Mouse (Mus musculus): Measurements from ENCODE around the gene Plxdc1.
"Not testable (repeated sequence)": the region's sequence is repeated elsewhere in the genome, so short reads cannot be mapped to it uniquely, and the experiment has no call there.

Plxdc1 gene

DNA sequence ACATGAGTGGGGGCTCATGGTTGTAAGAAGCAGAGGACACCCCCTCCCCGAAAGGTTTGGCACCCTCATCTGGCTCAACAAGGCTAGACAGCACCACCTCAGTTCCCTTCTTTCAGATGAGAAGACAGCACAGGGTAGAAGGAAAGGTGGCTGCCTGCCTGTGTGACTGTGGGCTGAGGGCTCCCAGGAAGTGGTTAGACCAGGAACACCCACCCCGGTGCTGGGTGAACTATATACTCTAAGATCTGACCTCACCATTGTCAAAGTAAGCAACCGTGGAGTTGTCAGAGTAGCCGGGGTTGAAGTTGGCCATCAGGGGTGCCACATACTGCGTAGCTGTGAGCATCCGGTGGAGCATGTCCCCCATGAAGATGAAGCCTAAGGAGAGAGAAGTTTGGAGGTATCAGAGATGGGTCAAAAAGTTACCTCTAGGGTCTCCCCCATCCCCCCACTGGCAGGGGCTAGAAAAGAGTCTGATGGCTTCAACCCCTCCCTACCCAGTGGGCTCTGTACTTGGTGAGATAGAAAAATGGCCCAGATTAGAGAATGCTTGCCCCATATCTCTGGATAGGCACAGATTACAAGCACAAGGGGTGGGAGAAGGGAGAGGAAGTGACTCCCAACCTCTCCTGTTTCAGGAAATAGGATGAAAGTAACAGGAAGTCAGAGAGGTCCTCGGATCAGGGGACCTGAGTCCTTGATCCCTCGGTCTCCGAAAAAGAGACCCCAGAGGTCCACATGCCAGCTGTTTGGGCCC lies 30.9 kb downstream of the Plxdc1 start:
- DNase-seq (ENCODE audit: low spot score), result no peak

DNA sequence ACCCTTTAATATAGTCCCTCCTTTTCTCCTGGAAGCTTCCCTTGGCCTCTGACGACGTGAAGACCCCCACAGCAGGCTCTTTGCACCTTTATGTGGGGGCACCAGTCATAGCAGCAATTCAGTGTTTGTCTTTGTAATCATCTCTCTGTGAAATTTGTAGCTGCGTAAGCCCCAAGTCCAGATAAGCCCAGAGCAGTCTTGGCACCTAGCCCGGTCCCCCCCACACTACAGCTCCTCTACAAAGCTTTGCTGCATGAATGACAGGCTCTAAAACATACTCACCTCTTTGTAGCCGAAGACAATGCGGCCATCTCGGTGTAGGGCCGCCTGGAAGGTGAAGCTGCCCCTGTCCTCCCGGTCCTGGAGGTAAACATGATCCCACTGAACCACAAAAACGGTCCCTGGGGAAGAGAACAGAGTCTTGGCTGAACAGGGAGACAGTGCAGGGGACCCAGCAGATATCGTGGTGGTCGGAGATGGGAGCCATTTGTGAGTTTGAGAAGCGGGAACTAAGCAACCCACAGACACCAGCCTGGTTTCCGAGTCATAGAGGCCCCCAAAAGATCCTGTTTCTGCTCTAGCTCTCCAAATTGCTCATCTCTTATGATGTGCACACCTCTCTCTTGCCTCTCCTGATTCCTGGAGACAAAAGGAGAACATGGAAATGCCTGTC lies 31.6 kb downstream of the Plxdc1 start:
- no peak for DNase-seq (ENCODE audit: low spot score)

DNA sequence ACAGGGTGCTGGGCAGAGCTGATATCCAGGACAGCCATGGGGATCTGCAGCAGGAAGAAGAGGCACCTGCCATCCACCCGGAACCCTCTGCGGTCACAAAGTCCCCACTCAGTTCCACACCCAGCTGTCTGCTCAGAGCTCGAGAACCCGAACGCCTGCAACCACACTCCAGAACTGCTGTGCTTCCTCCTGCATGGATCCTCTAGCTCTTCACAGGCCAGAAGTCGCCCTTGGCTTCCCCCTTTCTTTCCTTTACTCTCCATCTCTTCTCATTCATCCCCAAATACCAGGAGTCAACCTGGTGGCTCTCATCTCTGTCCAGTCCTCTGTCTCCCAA lies 32.3 kb downstream of the Plxdc1 start:
- DNase-seq (ENCODE audit: low spot score), result no peak

DNA sequence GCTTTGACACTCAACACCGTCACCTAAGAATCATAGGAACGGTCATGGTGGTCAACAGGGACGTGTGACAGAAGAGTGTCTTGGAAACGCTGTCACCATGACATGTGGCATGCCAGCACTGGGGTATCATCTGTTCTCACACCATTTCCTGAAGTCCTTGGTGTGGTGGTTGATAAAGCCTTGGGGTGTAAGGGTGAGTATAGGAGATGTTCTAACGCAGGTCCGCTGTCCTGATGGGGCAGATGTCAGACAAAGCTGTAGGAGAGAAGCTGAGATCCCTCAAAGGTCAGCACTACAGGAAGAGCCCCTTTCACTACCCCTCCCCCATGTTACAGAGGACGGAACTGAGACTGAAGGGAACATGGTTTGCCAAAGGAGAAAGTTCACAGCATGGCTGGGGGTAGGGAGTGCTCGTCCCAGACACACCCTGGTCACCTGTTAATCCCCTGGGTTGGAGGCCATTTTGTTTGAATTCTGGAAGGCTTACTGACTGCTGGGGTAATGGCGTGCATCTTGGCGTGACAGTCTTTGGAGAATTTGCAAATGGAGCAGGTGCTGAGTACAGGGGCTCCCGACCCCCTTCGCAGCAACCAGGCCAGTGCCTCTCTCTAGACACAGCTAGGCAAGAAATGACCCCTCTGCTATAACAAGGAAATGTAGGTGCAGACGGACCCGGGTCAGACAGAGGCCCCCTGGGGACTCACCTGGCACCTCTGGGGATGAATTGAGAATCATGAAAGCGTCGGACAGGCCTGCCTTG lies 32.9 kb downstream of the Plxdc1 start:
- DNase-seq (ENCODE audit: low spot score), result no peak

DNA sequence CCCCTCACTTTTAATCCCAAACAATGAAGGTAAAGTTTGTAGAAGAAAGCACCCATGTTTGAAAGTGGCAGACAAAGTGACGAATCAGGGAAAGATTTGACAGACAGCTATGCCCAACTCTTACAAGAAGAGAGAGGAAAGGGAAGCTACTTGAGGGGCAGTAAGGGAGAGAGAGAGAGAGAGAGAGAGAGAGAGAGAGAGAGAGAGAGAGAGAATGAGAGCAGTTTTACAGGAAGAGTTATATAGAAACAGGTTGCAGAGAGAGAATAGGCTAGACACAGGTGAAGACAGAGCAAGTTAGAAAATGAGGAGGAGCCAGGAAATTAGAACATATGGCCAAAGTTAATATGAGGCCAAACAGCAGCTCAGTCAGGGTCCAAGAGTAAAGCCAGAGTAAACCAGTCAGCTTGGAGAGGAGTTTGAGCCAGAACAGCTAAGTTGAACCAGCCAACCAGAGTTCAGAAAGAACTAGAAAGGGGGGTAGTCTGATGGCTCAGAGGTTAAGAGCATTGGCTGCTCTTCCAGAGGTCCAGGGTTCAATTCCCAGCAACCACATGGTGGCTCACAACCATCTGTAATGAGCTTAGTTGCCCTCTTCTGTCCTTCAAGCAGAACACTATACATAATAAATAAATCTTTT lies 33.8 kb downstream of the Plxdc1 start:
- DNase-seq (ENCODE audit: low spot score), result no peak

DNA sequence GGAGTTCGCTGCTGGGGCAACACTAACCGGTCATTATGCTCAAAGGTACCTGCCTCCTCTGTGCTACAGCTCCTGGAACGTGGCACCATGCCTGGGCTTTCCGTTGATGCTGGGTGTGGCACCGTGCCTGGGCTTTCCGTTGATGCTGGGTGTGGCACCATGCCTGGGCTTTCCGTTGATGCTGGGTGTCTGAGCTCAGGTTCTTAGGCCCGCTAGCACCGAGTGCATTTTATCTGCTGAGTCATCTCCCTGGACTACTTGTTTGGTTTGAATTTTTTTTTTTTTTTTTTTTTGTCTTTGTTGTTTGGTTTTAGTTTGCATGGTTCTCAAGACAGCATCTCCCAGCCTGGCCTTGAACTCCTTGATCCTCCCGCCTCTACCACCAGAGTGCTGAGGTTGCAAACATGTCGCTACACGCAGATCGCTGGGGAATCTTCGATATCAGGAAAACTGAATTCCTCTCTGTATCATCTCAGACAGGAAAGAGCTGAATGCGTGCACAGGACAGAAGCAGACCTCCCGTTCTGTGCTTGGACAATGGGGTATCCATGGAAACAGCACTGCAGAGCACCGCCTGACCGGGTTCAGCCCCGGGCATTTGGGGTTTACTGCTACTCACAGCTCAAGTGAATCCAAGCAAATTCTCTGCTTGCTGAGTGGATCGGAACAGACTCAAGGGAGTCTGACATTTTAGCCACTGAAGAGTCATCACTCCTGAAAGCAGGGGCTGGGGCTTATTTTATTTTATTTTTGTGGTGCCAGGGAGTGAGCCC lies 36.4 kb downstream of the Plxdc1 start:
- DNase-seq (ENCODE audit: low spot score), result no peak

DNA sequence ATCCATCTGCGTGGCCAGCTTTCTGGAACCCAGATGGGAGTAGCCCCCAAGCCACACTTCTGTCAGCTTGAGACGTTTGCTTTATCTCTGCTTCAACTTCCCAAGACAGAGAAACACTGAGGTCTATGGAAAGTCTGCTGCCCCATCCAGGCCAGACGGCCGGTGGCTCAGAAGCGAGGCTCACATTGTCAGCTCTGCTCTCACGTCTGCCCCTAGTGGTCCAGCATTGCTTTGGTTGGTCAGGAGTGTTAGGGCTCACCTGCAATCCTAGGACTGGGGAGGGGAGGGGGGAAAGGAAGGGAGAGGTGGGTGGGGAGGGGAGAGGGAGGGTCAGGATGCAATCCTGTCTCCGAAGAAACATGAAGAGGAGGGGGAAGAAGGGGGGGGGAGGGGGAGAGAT lies 38.8 kb downstream of the Plxdc1 start:
- DNase-seq (ENCODE audit: low spot score), result no peak

DNA sequence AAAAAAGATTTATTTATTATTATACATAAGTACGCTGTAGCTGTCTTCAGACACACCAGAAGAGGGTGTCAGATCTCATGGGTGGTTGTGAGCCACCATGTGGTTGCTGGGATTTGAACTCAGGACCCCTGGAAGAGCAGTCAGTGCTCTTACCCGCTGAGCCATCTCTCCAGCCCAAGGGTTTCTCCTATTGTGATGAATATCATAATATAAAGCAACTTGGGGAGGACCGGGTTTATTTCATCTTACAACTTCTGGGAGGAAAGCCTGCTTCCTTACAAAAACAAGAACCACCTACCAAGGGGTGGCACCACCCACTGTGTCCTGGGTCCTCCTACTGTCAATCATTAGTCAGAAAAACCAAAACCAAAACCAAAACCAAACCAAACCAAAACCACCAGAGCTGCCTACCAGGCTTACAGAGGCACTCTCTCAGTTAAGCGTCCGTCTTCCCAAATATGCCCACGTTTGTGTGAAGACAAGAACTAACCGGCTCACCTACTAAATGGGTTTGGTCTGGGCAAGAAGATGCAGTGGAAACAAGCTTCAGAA lies 40.4 kb downstream of the Plxdc1 start:
- DNase-seq (ENCODE audit: low spot score), result not testable (repeated sequence)

DNA sequence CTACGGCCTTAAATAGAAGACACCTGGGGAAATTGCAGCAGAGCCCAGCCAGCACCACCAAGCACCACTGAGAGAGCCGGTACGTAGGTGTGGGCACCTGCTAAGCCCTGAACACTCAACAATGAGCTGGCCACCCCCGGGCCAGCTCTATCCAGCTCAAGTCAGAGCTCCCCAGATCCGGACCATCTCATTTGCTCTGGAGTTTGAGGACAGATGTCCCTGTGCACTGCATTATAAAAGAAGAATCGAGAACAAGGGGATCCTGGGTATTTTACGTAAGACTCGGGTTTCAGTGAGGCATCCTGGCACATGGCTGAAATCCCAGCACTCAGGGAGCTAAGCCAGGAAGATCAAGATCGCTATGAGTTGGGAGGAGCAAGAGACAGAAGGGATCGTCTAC lies 41.2 kb downstream of the Plxdc1 start:
- no peak for DNase-seq (ENCODE audit: low spot score)

DNA sequence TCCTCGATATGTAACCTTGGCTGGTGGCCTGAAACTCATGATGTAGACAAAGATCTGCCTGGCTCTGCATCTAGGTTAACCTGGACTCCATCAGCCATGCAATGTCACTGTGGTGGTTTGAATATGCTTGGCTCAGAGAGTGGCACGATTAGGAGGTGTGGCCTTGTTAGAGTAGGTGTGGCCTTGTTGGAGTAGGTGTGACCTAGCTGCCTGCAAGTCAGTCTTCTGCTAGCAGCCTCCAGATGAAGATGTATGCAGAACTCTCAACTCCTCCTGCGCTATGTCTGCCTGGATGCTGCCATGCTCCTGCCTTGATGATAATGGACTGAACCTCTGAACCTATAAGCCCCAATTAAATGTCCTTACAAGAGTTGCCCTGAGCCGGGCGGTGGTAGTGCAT lies 43.0 kb downstream of the Plxdc1 start:
- no peak for DNase-seq (ENCODE audit: low spot score)

DNA sequence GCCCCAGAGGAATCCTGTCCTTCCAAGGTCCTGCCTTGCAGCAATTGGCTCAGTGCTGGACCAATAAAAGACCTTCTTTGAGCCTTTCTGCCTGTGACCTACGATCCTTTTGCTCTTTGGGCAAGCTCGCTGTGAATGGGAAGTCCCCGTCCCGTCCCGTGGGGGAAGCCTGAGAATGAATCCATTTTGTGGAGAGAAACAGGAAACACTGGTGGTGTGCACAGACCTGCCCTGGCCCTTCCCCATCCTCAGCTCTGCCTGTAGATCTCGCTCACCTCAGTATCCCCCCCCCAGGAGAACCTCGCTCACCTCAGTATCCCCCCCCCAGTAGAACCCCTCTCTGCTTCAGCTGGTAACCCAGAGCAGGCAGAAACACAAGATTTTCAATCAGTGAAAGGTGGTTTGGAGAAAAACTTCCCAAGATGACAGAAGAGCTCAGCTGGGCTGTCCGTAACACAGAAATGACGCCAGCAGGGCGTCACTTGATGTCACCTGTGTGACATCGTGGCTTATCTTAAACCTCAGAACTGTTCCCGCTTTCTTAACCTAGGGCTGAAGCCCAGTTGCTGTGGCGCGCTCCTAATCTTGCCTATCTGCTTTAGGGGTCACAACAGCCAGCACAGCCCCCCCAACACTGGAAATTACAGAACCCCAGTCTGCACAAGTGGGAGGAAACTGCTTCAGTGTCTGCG lies 43.7 kb downstream of the Plxdc1 start:
- DNase-seq (ENCODE audit: low spot score), result no peak

DNA sequence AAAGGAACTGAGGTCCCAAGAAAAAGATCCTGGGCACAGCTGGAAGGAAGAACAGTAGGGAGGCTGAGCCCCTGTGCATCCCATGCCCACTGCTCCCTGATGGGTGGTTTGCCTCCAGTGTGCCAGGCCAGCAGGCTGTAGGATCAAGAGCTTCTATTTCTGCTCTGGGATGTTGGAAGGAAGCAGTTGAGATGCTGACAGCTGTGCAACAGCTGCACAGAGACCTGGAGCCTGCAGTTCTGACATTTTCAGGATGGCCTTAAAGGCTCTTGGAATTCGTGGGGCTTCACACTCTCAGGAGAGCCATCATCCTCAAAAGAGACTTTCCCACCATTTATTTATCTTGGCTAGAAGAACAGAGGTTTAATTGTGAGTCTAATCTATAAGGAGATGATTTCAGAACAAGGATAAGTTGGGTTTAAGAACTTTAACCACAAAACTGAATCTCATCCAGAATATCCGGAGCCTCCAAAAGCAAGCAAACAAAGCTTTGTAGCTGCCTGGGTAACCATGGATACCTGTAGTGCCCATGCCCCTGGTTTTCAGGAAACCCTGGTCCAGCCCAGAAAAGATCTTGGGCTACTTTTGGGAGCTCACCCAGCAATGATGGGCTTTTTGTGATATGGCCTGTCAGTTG lies 48.7 kb downstream of the Plxdc1 start:
- no peak for DNase-seq (ENCODE audit: low spot score)

DNA sequence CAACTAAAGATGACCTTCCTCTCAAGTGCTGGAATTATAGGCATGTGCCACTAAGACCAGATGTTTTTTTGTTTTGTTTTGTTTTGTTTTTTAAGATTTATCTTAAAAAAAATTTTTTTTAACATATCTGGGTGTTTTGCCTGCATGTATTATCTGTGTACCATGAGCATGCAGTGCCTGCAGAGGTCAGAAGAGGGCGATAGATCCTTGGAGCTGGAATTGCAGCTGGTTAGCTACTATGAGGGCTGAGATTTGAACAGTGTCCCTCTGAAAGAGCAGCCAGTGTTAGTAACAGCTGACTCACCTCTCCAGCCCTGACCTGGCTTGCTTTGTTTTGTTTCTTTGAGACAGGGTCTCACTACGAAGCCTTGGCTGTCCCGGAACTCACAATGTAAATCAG lies 49.5 kb downstream of the Plxdc1 start:
- DNase-seq (ENCODE audit: low spot score), result no peak

DNA sequence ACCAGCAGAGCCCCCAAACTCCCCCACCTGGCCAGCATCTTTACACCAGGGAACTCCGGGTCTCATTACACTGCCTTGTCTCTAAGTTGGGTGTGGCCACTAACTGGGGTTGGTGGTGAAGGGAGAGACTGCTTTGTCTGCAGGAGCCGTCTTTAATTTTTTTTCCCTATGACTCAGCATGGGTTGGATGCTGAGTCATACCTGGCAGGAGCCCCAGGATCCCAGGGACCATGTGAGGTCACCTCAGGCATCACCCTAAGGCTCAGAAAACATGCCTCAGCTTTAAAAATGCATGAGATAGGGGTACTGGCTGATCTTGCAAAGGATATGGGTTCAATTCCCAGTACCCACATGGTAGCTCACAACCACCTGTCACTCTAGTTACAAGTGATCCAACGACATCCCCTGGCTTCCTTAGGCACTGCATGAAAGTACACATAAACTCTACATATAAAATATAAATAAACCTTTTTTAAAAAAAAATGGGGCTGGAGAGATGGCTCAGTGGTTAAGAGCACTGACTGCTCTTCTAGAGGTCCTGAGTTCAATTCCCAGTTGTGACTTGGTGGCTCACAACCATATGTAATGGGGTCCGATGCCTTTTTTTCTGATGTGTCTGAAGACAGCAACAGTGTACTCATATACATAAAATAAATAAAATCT lies 50.2 kb downstream of the Plxdc1 start:
- DNase-seq (ENCODE audit: low spot score), result no peak

DNA sequence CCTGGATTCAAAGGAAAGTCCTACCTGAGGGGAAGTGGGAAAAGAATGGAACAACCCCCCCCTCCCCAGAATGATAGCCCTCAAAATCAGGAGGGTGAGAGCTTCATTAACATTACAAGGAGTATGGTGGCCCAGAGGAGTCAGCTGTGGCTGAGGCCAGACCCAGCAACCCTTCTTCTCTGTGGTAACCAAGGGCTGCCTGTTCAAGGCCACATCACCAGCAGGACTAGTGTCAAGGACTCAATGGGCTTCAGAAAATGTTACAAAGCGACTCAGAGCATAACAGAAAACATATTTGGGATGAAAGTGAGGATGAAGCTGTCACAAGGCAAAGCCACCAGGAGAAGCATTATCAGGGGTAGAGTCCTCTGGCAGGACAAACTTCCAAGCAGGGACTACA lies 52.7 kb downstream of the Plxdc1 start:
- DNase-seq (ENCODE audit: low spot score), result no peak

DNA sequence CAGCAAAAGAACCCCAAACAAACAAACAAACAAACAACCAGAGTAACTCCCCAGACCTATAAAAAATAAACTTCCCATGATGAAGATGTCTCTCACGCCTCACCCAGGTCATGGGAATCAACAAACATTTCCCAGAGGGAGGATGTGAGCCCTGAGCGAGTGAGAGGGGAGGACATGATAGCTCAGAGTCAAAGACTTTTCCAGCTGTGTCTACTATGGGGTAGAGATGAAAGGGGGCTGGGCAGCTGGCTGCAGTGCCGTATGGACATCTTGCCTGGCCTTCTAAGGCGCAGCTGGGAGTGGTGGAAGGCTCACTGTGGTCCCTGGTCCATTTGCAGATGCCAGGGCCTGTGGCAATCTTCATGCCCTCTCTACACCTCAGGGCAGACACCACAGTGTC lies 57.3 kb downstream of the Plxdc1 start:
- DNase-seq (ENCODE audit: low spot score), result no peak

DNA sequence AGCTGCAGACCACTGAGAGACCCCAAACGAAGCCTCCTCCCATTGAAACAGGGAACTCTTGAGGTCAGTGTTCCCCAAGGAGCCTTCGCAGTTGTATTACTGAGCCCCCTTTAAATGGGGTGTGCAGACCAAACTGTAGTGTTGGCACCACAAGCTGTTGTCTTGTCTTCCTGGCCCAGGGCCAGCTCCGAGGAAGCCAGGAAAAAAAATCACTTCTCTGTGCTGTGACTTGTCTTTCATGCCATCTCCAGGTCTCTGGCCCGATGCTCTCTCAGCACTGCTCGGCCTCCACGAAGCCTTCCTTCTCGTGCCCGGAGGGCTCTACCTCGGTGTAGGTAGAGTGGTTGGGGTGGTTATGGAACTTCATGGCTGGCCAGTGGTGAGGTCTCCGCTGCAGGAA lies 62.0 kb downstream of the Plxdc1 start:
- no peak for DNase-seq (ENCODE audit: low spot score)

DNA sequence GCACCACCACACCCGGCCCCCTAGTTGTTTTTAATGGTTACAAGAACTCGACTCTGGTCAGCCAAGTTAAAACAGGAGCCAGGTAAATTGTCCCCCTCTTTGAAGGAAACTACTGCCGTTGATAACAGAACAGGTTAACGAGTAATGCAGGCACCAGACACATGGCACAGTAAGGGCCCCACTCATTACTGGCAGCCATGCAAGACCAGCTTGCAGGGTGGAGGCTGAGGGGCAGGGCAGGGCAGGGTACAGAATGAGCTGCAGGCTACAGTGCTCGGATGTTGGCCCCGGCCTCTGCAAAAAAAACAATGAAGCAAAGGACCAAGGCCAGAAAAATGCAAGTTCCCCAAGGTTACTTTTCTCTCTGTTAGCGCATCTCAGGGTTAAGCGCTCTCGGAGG lies 62.6 kb downstream of the Plxdc1 start:
- DNase-seq (ENCODE audit: low spot score), result no peak

DNA sequence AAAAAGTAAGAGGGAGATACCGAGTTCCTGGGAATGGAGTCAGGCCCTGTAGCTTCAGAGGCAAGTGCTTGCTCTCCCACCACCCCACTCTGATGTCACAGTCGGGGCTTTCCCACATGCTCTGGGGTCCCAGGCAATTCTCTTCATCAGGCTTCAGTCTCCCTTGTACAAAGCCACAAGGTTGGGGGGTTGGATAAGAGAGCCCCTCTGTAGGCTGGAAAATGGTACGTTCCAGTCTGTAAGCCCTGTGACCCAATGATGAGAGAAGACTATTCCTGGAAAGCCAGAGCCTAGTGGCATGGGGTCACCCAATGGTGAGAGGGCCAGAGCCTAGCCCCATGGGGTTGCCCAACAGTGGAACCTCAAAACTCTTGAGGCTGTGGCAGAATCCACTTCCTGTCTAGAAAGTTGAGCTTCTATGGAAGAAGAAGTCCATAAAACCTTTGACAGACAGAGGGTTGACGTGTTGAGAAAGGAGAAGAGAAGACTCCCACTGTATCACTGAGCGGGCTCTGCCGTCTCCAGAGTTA lies 70.2 kb downstream of the Plxdc1 start:
- DNase-seq (ENCODE audit: low spot score), result no peak

DNA sequence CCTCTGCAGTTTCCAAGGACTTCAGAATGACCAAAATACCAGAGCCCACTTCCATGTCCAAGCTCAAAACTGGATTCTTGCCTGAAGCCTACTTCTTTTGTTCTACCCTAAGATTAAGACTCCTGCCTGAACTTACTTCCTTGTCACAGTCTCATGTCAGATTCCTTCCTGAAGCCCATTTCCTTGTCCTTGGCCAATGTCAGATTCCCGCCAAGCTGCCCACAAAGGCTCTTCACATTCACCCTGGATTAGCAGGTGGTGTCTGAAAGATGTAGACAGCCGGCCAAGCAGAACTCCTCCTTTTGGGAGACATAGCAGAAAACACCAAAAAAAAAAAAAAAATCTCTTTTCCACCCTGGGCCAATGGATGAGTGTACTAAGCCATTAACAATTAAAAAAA lies 70.8 kb downstream of the Plxdc1 start:
- no peak for DNase-seq (ENCODE audit: low spot score)
